Comparison of ENCODE assay signal across 23 mouse cellular contexts in genomic region chr8:12298326-12298950, GRCm38 (mm10). TPM values are rescaled to one million over a fixed set of nuclear protein-coding genes. Genes with fewer than 3 reads are reported as not detected.
DNase-seq lines count a peak whose midpoint lies in the region; ATAC-seq lines count a peak whose summit lies in the region.
"Had no signal": no experiment of that assay in that cellular context is flagged by ENCODE, and none has a peak within 500 bp of the region (broad histone marks: within the 10 kb centered on the region; RNA-seq: fewer than 3 reads in every experiment).

No protein-coding gene starts in this region.

- H3K9me3 ChIP-seq in forebrain, embryonic 13.5 days (replicated peaks), result no peaks in the 10 kb centered on the region
- no peaks in the 10 kb centered on the region for H3K9me3 ChIP-seq in forebrain, embryonic 11.5 days (ENCODE audit: control insufficient read depth, low read length)
- H3K9me3 ChIP-seq in forebrain, embryonic 14.5 days (replicated peaks; ENCODE audit: control insufficient read depth, low read length), result no peaks in the 10 kb centered on the region
- H3K9me3 ChIP-seq in midbrain, embryonic 13.5 days, result no peaks in the 10 kb centered on the region
- H3K9me3 ChIP-seq: embryonic facial prominence, embryonic 13.5 days; liver, embryonic 13.5 days; lung, embryonic 15.5 days had no signal

- WGBS in forebrain, embryonic 13.5 days, result 39% methylated on average over 10 of the region's 10 CpGs
- 72% methylated on average over 10 of the region's 10 CpGs for WGBS in forebrain, embryonic 11.5 days
- 42% methylated on average over 10 of the region's 10 CpGs for WGBS in forebrain, embryonic 14.5 days
- 56% methylated on average over 10 of the region's 10 CpGs for WGBS in midbrain, embryonic 13.5 days

- no peak for DNase-seq in forebrain, embryonic 11.5 days (ENCODE audit: low spot score)
- DNase-seq in adrenal gland, postnatal 36 days, result peak; percentile 37 to 46
- peak; percentile 78 for DNase-seq in forebrain, embryonic 14.5 days (ENCODE audit: low spot score)
- DNase-seq in kidney, adult 11 months, result no peak
- DNase-seq in gastrocnemius, postnatal 14 days, result no peak
- no peak for DNase-seq in kidney, adult 8-10 months
- DNase-seq: cerebellum, adult 8-10 months; heart, adult 2 months; kidney, adult 9 months; kidney, postnatal 36 days; layer of hippocampus, adult 9-11 months; liver, embryonic 13.5 days; thymus, postnatal 14 days had no signal

- H3K27me3 ChIP-seq in forebrain, embryonic 13.5 days, result peaks cover 20% of the 10 kb centered on the region
- H3K27me3 ChIP-seq in forebrain, embryonic 11.5 days (ENCODE audit: control insufficient read depth, insufficient read depth, low read length), result peaks cover 2% of the 10 kb centered on the region; the same call in 1 of the 2 replicates
- H3K27me3 ChIP-seq in forebrain, embryonic 14.5 days (replicated peaks; ENCODE audit: control insufficient read depth, insufficient read depth, low read length), result no peaks in the 10 kb centered on the region
- peaks cover 65% of the 10 kb centered on the region for H3K27me3 ChIP-seq in midbrain, embryonic 13.5 days
- H3K27me3 ChIP-seq: liver, embryonic 13.5 days; lung, embryonic 15.5 days had no signal

- no peak overlapping the region for H3K4me2 ChIP-seq in forebrain, embryonic 13.5 days
- H3K4me2 ChIP-seq in forebrain, embryonic 11.5 days (ENCODE audit: low read depth, low read length, severe bottlenecking), result no peak overlapping the region
- H3K4me2 ChIP-seq in forebrain, embryonic 14.5 days (ENCODE audit: low read length), result no peak overlapping the region
- H3K4me2 ChIP-seq in midbrain, embryonic 13.5 days (replicated peaks), result no peak overlapping the region
- H3K4me2 ChIP-seq: embryonic facial prominence, embryonic 13.5 days; liver, embryonic 13.5 days; lung, embryonic 15.5 days had no signal

- no peak overlapping the region for H3K4me3 ChIP-seq in forebrain, embryonic 13.5 days
- no peak overlapping the region for H3K4me3 ChIP-seq in forebrain, embryonic 11.5 days (ENCODE audit: low read depth, low read length)
- H3K4me3 ChIP-seq in forebrain, embryonic 14.5 days (ENCODE audit: low read depth, low read length), result no peak overlapping the region
- H3K4me3 ChIP-seq in midbrain, embryonic 13.5 days (replicated peaks), result no peak overlapping the region
- H3K4me3 ChIP-seq: embryonic facial prominence, embryonic 13.5 days; heart, adult 2 months; liver, embryonic 13.5 days; lung, embryonic 15.5 days had no signal

- peaks cover 54% of the 10 kb centered on the region for H3K4me1 ChIP-seq in forebrain, embryonic 13.5 days
- H3K4me1 ChIP-seq in forebrain, embryonic 11.5 days (replicated peaks; ENCODE audit: control insufficient read depth, insufficient read depth, low read length), result no peaks in the 10 kb centered on the region
- peaks cover 12% of the 10 kb centered on the region; the same call in 1 of the 2 replicates for H3K4me1 ChIP-seq in forebrain, embryonic 14.5 days (ENCODE audit: control insufficient read depth, insufficient read depth, low read length)
- peaks cover 41% of the 10 kb centered on the region for H3K4me1 ChIP-seq in midbrain, embryonic 13.5 days (replicated peaks)
- H3K4me1 ChIP-seq: embryonic facial prominence, embryonic 13.5 days; liver, embryonic 13.5 days; lung, embryonic 15.5 days had no signal

- no peak overlapping the region for H3K27ac ChIP-seq in forebrain, embryonic 13.5 days
- no peak overlapping the region for H3K27ac ChIP-seq in forebrain, embryonic 11.5 days (ENCODE audit: low read depth, low read length)
- H3K27ac ChIP-seq in forebrain, embryonic 14.5 days (ENCODE audit: low read depth, low read length), result no peak overlapping the region
- no peak overlapping the region for H3K27ac ChIP-seq in midbrain, embryonic 13.5 days
- H3K27ac ChIP-seq: embryonic facial prominence, embryonic 13.5 days; heart, adult 2 months; liver, embryonic 13.5 days; lung, embryonic 15.5 days; macrophage had no signal

- no peaks in the 10 kb centered on the region for H3K36me3 ChIP-seq in forebrain, embryonic 13.5 days (ENCODE audit: poor library complexity, severe bottlenecking)
- H3K36me3 ChIP-seq in forebrain, embryonic 11.5 days (ENCODE audit: control insufficient read depth, insufficient read depth, low read length), result no peaks in the 10 kb centered on the region
- H3K36me3 ChIP-seq in forebrain, embryonic 14.5 days (ENCODE audit: control insufficient read depth, insufficient read depth, low read length), result no peaks in the 10 kb centered on the region
- H3K36me3 ChIP-seq in midbrain, embryonic 13.5 days, result no peaks in the 10 kb centered on the region
- H3K36me3 ChIP-seq: embryonic facial prominence, embryonic 13.5 days; liver, embryonic 13.5 days; lung, embryonic 15.5 days had no signal

- intact Hi-C loops in gastrocnemius, postnatal 14 days (cut with DNase I; ENCODE audit: low total_unique reads), result no loop called here

- no peak overlapping the region for H3K9ac ChIP-seq in forebrain, embryonic 13.5 days
- no peak overlapping the region for H3K9ac ChIP-seq in forebrain, embryonic 11.5 days (ENCODE audit: low read length)
- H3K9ac ChIP-seq in forebrain, embryonic 14.5 days (ENCODE audit: low read length), result no peak overlapping the region
- H3K9ac ChIP-seq in midbrain, embryonic 13.5 days (replicated peaks), result no peak overlapping the region
- H3K9ac ChIP-seq: embryonic facial prominence, embryonic 13.5 days; liver, embryonic 13.5 days; lung, embryonic 15.5 days had no signal

- peak; percentile 69 for ATAC-seq in forebrain, embryonic 13.5 days
- ATAC-seq in forebrain, embryonic 11.5 days (replicated peaks; ENCODE audit: low FRiP score), result no peak
- ATAC-seq in forebrain, embryonic 14.5 days, result peak; percentile 67
- ATAC-seq in midbrain, embryonic 13.5 days, result peak; percentile 59

RNA-seq across cellular contexts. Expression of gene A230072I06Rik, which starts 19.8 kb away (rescaled TPM):
- 0.21 and 0.28 TPM in 2 replicates for polyA plus RNA-seq in forebrain, embryonic 13.5 days (2015; fragmentation: Nextera tagmentation; extraction: Ambion mirVana)
- not detected in 2 replicates for polyA plus RNA-seq in forebrain, embryonic 11.5 days (2014; fragmentation: Nextera tagmentation; extraction: Ambion mirVana)
- total RNA-seq in adrenal gland, postnatal 36 days (2021), result not detected
- polyA plus RNA-seq in forebrain, embryonic 14.5 days (2014; fragmentation: Nextera tagmentation; extraction: Ambion mirVana), result 0.27 TPM in 1 of 2 replicates, not detected in the other
- polyA plus RNA-seq in midbrain, embryonic 13.5 days (2015; fragmentation: Nextera tagmentation; extraction: Ambion mirVana), result 0.13 TPM in 1 of 2 replicates, not detected in the other
- total RNA-seq in gastrocnemius, postnatal 14 days (2021), result not detected
- total RNA-seq: heart, adult 2 months; left cerebral cortex, adult 8-10 months had no signal
- polyA plus RNA-seq: C2C12; cortical plate, adult 2 months; embryonic facial prominence, embryonic 13.5 days; heart, adult 2 months; heart, embryonic 16.5 days; limb, embryonic 11.5 days; liver, embryonic 13.5 days; lung, embryonic 15.5 days; macrophage had no signal

Comparison
In these comparisons a context has a peak if more than half of its experiments do, and no peak if none do; other contexts are left out.
1. DNase-seq: peak in adrenal gland, postnatal 36 days (2 of 2) and forebrain, embryonic 14.5 days (single experiment); none in forebrain, embryonic 11.5 days (single experiment), kidney, adult 11 months (single experiment), gastrocnemius, postnatal 14 days (single experiment) and kidney, adult 8-10 months (0 of 2).